Mouse (Mus musculus) granulocyte monocyte progenitor cell, adult 5-6 weeks (primary cell): ENCODE data around the gene Srrm2. TPM values are rescaled to one million over a fixed set of nuclear protein-coding genes. Genes with fewer than 3 reads are reported as not detected.
A peak's percentile ranks its signal among the peaks of the same experiment; 100 is the strongest.

Experiments used
- ATAC-seq: replicated peaks from 2 replicates; pipeline ENCODE4 v1.8.0; 2016; ENCODE audit warnings: mild to moderate bottlenecking, moderate TSS enrichment, inconsistent platforms; ENCODE audit not compliant: poor library complexity, severe bottlenecking
- total RNA-seq, 2 experiments: library from RNA; stranded (forward) in 1 of 2; stranded (reverse) in 1 of 2; fragments of 200-712, 200-1000 nt in 1 of 2; fragments of >200 nt in 1 of 2; fragmentation: Nextera tagmentation in 1 of 2; gene quantifications; 2 replicates each; pipeline ENCODE4 v1.2.3; 2014 to 2017

Srrm2 gene
- total RNA-seq, 2 experiments from 2014 or later, result 126 to 563 TPM

GRCm38 (mm10) chr17:23803366-23804041 lies 13.2 kb downstream of the Srrm2 start:
- peak; percentile 31 for ATAC-seq

- no peak for ATAC-seq
Measured at GRCm38 (mm10) chr17:23804426-23805085, 14.2 kb downstream of the Srrm2 start.

GRCm38 (mm10) chr17:23806867-23807266 lies 16.5 kb downstream of the Srrm2 start:
- 0 out of 2 replicates have a peak, but pooled peaks have one; percentile 5 for ATAC-seq

GRCm38 (mm10) chr17:23807918-23808317 lies 17.6 kb downstream of the Srrm2 start:
- ATAC-seq, result no peak

GRCm38 (mm10) chr17:23815641-23816040 lies 25.3 kb downstream of the Srrm2 start:
- no peak for ATAC-seq

- ATAC-seq, result no peak
Measured at GRCm38 (mm10) chr17:23818579-23818978, 28.2 kb downstream of the Srrm2 start.

GRCm38 (mm10) chr17:23819235-23819634 lies 28.9 kb downstream of the Srrm2 start:
- ATAC-seq, result no peak

- no peak for ATAC-seq
Measured at GRCm38 (mm10) chr17:23820731-23821130, 30.4 kb downstream of the Srrm2 start.

- no peak for ATAC-seq
Measured at GRCm38 (mm10) chr17:23822094-23822493, 31.8 kb downstream of the Srrm2 start.

GRCm38 (mm10) chr17:23823018-23823417 lies 32.7 kb downstream of the Srrm2 start:
- no peak for ATAC-seq

- ATAC-seq, result no peak
Measured at GRCm38 (mm10) chr17:23823614-23824013, 33.3 kb downstream of the Srrm2 start.

- ATAC-seq, result no peak
Measured at GRCm38 (mm10) chr17:23825591-23825990, 35.3 kb downstream of the Srrm2 start.

- ATAC-seq, result peak; percentile 45
Measured at GRCm38 (mm10) chr17:23828271-23829001, 38.1 kb downstream of the Srrm2 start.

- ATAC-seq, result peak; percentile 82
Measured at GRCm38 (mm10) chr17:23829064-23829619, 38.8 kb downstream of the Srrm2 start, which contains the start of gene Elob. TSS of gene Elob (minus strand) at chr17:23829136.

GRCm38 (mm10) chr17:23831201-23831600 lies 40.9 kb downstream of the Srrm2 start:
- ATAC-seq, result no peak

- no peak for ATAC-seq
Measured at GRCm38 (mm10) chr17:23836006-23836575, 45.8 kb downstream of the Srrm2 start, which contains the start of gene Prss33. TSS of gene Prss33 (minus strand) at chr17:23836056.

- ATAC-seq, result peak; percentile 73
Measured at GRCm38 (mm10) chr17:23841145-23841544, 50.8 kb downstream of the Srrm2 start.

- peak; percentile 28; the same call in 1 of the 2 replicates for ATAC-seq
Measured at GRCm38 (mm10) chr17:23843141-23843811, 52.9 kb downstream of the Srrm2 start.

GRCm38 (mm10) chr17:23843812-23844273 lies 53.5 kb downstream of the Srrm2 start, which contains the start of the genes Prss32 and Prss41:
TSS of gene Prss32 (plus strand) at chr17:23843855.
TSS of gene Prss41 (minus strand) at chr17:23844172.
- peak; percentile 60 for ATAC-seq
